Mouse (Mus musculus) liver, embryonic 14.5 days (tissue): ENCODE measurements around the gene Vwce.

ENCODE experiments used
- CTCF ChIP-seq: IDR thresholded peaks from 2 replicates; pipeline ENCODE4 v1.5.1; 2016; ENCODE audit warnings: antibody characterized with exemption, low read depth, control low read depth
- EP300 ChIP-seq: IDR thresholded peaks from 2 replicates; pipeline ENCODE4 v1.6.1; 2016; ENCODE audit warnings: antibody characterized with exemption, low read depth

DNA sequence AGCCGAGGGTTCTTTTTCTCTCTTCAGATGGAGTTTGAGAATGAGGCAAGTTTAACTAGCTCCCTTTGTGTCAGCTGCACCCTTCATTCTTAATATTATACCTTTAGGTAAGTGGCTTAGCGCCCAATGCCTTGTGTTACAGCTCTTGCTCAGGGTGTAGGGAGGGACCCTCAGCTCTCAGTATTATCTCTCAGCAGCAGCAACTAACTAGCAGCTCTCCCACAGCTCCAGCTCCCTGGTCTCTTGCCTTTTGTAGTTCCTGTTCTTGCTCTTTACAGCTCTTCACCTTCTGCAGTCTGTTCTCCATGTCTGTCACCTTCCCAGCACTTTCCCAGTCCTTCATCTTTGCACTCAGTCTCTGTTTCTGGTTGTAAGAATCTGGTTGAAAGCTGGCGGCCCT, 57.6 kb downstream of the Vwce start:
- TF ChIP-seq EP300 (peak; percentile 25; the same call in 1 of the 2 replicates), CTCF (no peak)
